Mouse (Mus musculus) lung, adult 2 months (tissue): ENCODE data around the gene Plekhg6.

ENCODE experiments used
- CTCF ChIP-seq: fragments of 200-500 bp; IDR thresholded peaks from 2 replicates; pipeline ENCODE4 v1.5.1; 2011; ENCODE audit warnings: mild to moderate bottlenecking, low read length, control low read depth; ENCODE audit not compliant: insufficient read depth
- POLR2A ChIP-seq: fragments of 200-500 bp; IDR thresholded peaks from 2 replicates; pipeline ENCODE4 v1.6.1; 2011; ENCODE audit warnings: low read depth, mild to moderate bottlenecking, control low read depth, low read length, borderline replicate concordance; ENCODE audit errors: extremely low read depth

DNA sequence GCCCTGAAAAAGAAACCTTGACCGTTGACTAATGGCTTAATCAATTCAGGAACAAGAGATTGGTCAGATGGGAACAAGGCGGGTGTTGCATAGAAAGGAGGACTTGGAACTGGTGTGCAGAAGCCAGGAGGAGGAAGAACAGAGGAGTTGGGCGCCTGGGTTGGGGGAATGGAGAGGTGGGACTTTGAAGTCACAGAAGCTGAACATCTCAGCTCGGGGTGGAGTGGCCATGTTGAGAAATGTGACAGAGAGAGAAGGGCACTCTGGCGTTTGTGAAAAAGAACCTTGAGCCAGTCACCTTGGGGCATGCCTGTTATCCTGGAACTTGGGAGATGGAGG is 28.6 kb downstream of the Plekhg6 start:
- no peak for TF ChIP-seq CTCF
- TF ChIP-seq POLR2A = no peak
